Mouse (Mus musculus): ENCODE measurements at regions not wholly inside any gene's neighbourhood (a gene's known extent, or its start where the extent isn't known, plus 50 kb on each side); places are given as distances from the start of the nearest gene placed in this dataset.
A peak's percentile ranks its signal among the peaks of the same experiment; 100 is the strongest.

DNA sequence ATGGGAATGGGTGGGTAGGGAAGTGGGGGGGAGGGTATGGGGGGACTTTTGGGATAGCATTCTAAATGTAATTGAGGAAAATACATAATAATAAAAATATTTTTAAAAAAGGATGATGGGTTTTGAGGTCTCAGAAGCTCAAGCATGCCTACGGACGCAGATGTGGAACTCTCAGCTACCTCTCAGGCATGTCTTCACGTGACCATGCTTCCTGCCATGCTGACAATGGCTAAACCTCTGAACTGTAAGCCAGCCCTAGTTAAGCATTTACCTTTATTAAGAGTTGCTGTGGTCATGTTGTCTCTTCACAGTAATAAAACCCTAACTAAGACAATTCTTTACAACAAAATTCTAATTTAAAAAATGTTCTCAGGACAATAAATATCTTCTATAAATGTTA lies 80.0 kb downstream of the Tex36 start:
- no peak for DNase-seq

DNA sequence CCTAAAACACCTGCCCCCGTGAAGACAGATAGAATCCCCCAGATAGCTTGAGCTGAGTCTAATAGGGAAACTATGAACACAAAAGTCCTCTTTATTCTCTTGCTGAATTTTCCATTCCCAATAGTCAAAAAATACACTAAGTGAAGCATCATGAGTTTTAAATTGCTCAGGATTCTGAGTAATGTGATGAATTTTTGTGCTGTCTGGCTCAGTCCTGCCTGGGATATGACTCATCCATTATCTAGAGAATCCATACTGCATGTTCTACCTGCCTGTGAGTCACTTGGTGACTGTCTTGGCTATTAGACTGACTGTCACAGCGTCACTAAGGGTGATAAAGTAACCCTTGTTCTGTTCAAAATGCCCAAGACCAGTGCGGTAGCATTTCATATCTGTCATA lies 83.0 kb downstream of the Tex36 start:
- DNase-seq = no peak

DNA sequence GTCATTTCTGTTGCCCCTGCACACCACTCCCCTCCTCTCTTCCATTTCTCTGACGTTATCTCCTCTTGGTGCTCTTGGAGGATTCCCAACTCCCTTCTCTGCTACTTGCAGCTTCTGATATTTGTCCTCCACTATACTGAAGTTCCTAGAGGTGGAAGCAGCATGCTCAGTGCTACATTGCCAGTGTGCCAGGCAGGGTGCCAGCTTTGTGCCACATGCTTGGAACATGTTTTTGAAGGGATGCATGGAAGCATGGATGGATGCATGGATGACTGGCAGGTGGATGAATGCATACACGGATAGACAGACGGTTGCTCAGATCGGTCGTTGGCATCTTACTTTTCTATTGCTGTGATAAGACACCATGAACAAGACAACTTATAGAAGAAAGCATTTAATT lies 84.4 kb downstream of the Tex36 start:
- DNase-seq = no peak

DNA sequence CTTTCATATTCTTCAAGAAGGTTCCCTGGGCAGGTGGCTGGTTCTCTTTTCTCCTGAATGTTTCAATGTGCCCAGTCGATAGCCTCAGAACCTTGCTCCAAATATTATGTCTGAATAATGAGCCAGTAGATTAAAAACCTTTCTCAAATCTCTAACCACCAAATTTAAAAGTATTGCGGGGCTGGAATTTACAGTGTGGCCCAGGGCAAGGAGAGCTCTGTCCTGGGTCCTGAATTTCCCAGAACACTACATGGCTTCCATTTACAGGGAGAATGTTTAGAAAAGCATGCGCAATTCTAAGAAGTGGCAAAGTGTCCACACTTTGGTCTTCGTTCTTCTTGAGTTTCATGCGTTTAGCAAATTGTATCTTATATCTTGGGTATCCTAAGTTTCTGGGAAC lies 91.0 kb downstream of the Tex36 start:
- no peak for DNase-seq

GRCm38 (mm10) chr7:133509486-133509885 lies 92.5 kb downstream of the Tex36 start:
- DNase-seq = no peak

DNA sequence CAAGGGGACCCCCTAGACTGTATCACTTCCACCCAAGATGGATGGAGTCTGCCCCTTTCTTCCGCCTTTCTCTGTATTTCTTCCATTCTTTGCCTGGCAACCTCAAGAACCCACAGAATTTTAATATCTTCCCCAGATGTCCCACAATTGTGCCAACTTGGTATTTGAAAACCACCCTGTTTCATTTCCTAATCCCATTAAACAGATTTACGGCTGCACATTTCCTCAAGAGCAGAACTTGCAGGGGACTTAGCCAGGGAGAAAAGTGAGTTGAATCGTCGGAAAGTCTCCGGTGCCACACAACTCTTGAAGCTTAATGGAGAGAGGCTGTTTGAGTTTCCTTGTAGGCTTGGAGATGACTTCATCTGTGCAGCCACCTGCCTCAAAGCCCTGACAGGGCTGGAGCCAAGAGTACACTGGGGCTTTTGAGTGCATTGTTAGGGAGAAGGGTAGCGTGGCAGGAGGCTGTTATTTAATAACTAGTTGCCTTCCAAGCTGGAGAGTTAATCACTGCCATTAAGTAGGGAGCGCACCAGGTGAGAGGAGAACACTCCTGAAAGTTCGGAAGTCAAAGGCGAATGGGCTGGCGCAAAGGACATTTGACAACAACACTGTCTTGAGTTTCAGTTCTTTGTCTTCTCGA lies 93.5 kb downstream of the Tex36 start:
- no peak for DNase-seq

GRCm38 (mm10) chr7:133505628-133506027 lies 96.3 kb downstream of the Tex36 start:
- no peak for DNase-seq

GRCm38 (mm10) chr7:133503946-133504345 lies 98.0 kb downstream of the Tex36 start:
- DNase-seq = no peak

DNA sequence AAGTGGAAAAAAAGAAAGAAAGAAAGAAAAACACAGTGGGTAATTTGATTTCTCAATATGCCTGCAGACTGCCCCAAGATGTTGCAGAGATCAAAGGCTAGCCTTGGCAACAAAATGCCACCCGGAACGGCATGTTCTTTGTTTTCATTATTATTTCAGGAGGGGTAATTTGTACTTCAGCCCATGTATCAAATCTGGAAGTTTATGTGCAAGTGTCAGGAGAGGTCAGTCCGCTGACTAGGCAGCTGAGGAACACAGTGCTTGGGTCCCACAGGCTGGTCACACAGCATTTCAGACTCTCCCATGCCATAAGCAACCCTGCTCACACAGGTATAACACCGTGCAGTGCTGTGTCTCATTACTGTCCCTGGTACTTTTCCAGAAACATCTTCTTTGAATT lies 99.2 kb downstream of the Tex36 start:
- DNase-seq = no peak

- DNase-seq = no peak
These were observed 104.4 kb downstream of the Tex36 start for GRCm38 (mm10) chr7:133497551-133497950.

GRCm38 (mm10) chr7:133494982-133495550 lies 106.9 kb downstream of the Tex36 start:
- no peak for DNase-seq

GRCm38 (mm10) chr7:133494256-133494981 lies 107.5 kb downstream of the Tex36 start:
- no peak for DNase-seq

DNA sequence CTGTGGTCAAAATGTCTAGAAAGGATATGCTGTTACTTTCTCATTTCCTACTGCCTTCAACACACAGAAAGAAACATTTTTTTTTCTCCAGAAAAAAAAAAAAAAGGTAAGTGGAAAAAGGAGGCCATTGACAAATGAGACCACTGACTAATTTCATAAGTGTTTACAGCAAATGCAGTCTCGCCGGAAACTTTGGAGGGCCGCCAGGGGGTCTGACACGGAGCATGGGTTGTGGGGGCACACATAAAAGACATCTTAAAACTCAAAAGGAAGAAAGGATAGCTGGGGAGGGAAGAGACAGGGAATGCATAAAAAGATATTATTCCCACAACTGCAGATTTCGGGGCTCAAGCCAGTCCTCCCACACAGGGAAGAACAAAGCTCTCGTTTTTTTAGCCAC lies 109.3 kb downstream of the Tex36 start:
- no peak for DNase-seq

- DNase-seq = no peak
These were observed 113.9 kb downstream of the Tex36 start for GRCm38 (mm10) chr7:133487887-133488630.

GRCm38 (mm10) chr7:133484430-133484841 lies 117.5 kb downstream of the Tex36 start:
- no peak for DNase-seq

GRCm38 (mm10) chr7:133481529-133481928 lies 120.4 kb downstream of the Tex36 start:
- no peak for DNase-seq

DNA sequence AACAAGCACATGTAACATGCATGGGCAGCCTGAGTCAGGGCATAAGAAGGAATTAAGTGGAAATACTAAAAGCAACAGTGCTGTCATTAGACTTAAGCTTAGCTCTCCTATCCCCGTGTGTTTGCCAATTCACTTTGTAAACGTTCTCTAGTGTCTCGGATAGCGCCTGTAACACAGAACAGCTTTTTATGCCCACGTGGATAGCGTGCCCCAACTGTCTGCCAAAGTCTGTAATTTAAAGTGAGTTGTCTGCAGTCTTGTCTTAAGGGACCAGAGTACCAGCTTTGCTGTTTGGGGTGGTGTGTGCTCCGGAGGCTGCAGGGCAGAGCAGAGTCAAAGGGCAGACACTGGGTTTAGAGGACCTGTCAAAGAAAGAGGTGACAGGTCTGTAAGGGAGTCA lies 122.3 kb downstream of the Tex36 start:
- no peak for DNase-seq

GRCm38 (mm10) chr7:133477933-133478332 lies 124.0 kb downstream of the Tex36 start:
- DNase-seq = peak; percentile 33

GRCm38 (mm10) chr7:133477221-133477620 lies 124.7 kb downstream of the Tex36 start:
- DNase-seq = no peak

DNA sequence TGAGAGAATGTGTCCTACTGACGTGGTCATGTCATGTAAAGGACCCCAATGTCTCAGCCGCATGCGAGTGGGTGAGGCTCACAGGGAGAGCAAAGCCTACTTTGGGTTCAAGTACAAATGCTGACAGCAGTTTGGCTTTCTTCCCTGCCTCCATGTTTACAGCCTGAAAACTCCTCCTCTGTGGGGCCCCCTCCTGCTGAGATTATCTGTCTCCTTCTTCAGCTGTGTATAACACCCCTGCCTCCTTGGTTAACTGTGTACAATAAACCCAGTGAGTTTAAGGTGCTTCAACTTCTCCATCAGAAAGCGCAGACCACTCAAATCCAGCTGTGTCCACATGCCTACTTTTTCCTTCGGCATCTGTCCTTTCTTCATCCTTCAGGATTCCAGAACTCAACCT lies 130.3 kb downstream of the Tex36 start:
- DNase-seq = no peak

DNA sequence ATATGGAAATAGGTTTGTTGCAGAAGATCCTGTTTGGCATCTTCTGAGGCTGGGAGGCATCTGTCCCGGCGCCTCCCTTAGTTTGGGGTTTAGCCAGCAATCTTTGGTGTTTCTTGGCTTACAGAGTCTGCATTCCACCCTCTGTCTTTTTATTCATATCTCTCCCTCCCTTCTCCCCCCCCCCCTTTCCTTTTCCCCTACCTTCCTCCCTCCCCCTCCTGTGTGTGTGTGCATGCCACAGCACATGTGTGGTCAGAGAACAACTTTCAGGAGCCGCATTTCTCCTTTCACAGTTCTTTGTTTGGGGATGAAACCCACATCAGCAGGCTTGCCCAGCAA lies 131.4 kb downstream of the Tex36 start:
- no peak for DNase-seq

- no peak for DNase-seq
These were observed 131.9 kb downstream of the Tex36 start for GRCm38 (mm10) chr7:133469952-133470619.

GRCm38 (mm10) chr7:133469106-133469505 lies 132.9 kb downstream of the Tex36 start:
- no peak for DNase-seq
